Mouse (Mus musculus) embryonic facial prominence, embryonic 13.5 days (tissue): ENCODE results near the gene Synj2. TPM values are rescaled to one million over a fixed set of nuclear protein-coding genes. Genes with fewer than 3 reads are reported as not detected.

ENCODE experiments used
- ATAC-seq: fragments of 200-750 bp; cut with Nextera tagmentation; 2 replicates; pipeline ENCODE4 v1.8.0; 2017; ENCODE audit warnings: low read depth; ENCODE audit not compliant: insufficient number of reproducible peaks, insufficient read depth, low FRiP score, low TSS enrichment
- H3K27ac ChIP-seq: fragments of 300-500 bp; sonication (generic); 2 replicates; pipeline ENCODE4 v1.5.1; 2015; ENCODE audit warnings: moderate library complexity, mild to moderate bottlenecking, inconsistent platforms
- H3K27me3 ChIP-seq: fragments of 300-500 bp; sonication (generic); 2 replicates; pipeline ENCODE4 v1.6.1; 2015; ENCODE audit warnings: mild to moderate bottlenecking, inconsistent platforms
- H3K36me3 ChIP-seq: fragments of 300-500 bp; sonication (generic); 2 replicates; pipeline ENCODE4 v1.6.1; 2015; ENCODE audit warnings: mild to moderate bottlenecking, inconsistent platforms
- H3K4me1 ChIP-seq: fragments of 300-500 bp; sonication (generic); 2 replicates; pipeline ENCODE4 v1.6.1; 2015; ENCODE audit warnings: inconsistent platforms
- H3K4me2 ChIP-seq: fragments of 300-500 bp; sonication (generic); 2 replicates; pipeline ENCODE4 v1.6.1; 2015; ENCODE audit warnings: moderate library complexity, mild to moderate bottlenecking, inconsistent platforms
- H3K4me3 ChIP-seq: fragments of 300-500 bp; sonication (generic); 2 replicates; pipeline ENCODE4 v1.5.1; 2015; ENCODE audit warnings: mild to moderate bottlenecking, inconsistent platforms
- H3K9ac ChIP-seq: fragments of 300-500 bp; sonication (generic); 2 replicates; pipeline ENCODE4 v1.6.1; 2015; ENCODE audit warnings: mild to moderate bottlenecking, inconsistent platforms
- H3K9me3 ChIP-seq: fragments of 300-500 bp; sonication (generic); 2 replicates; pipeline ENCODE4 v1.6.1; 2016; ENCODE audit warnings: inconsistent platforms
- WGBS: fragments of 180-500 bp; shearing (Covaris S2); methylation state at CpG from one replicate; pipeline ENCODE4 v1.1.7; 2015; ENCODE audit warnings: mixed read lengths; 5-methylcytosine and 5-hydroxymethylcytosine counted together
- polyA plus RNA-seq: library from polyadenylated mRNA; unstranded; fragments of >200 nt; fragmentation: Nextera tagmentation; extraction: Ambion mirVana; gene quantifications from 2 replicates; pipeline ENCODE4 v1.2.1, GENCODE M21; 2015

Gene Synj2
- polyA plus RNA-seq, 1 experiment from 2014 or later, result 2.9 TPM

- Histone ChIP-seq H3K4me1 (peaks cover 9% of the 10 kb centered on the region), H3K27me3 (no peaks in the 10 kb centered on the region), H3K27ac (no peak overlapping the region), H3K9me3 (no peaks in the 10 kb centered on the region), H3K36me3 (no peaks in the 10 kb centered on the region), H3K4me3 (no peak overlapping the region), H3K4me2 (no peak overlapping the region), H3K9ac (no peak overlapping the region)
- ATAC-seq, result no peak
- WGBS, result 45% methylated on average over 5 of the region's 5 CpGs
Observed at GRCm38 (mm10) chr17:5992866-5993580, 51.9 kb downstream of the Synj2 start.

GRCm38 (mm10) chr17:5993581-5994260, 52.6 kb downstream of the Synj2 start:
- Histone ChIP-seq H3K9ac (no peak overlapping the region), H3K4me3 (no peak overlapping the region), H3K36me3 (no peaks in the 10 kb centered on the region), H3K27me3 (no peaks in the 10 kb centered on the region), H3K9me3 (no peaks in the 10 kb centered on the region), H3K4me1 (peaks cover 7% of the 10 kb centered on the region), H3K27ac (no peak overlapping the region), H3K4me2 (no peak overlapping the region)
- WGBS, result 74% methylated on average over 3 of the region's 3 CpGs
- no peak for ATAC-seq

GRCm38 (mm10) chr17:5994606-5995005, 53.5 kb downstream of the Synj2 start:
- H3K9ac ChIP-seq, result no peak overlapping the region
- peaks cover 7% of the 10 kb centered on the region for H3K4me1 ChIP-seq
- H3K9me3 ChIP-seq, result no peaks in the 10 kb centered on the region
- 84% methylated on average over 6 of the region's 6 CpGs for WGBS
- ATAC-seq, result no peak
- H3K36me3 ChIP-seq, result no peaks in the 10 kb centered on the region
- H3K27ac ChIP-seq, result no peak overlapping the region
- no peak overlapping the region for H3K4me3 ChIP-seq
- H3K27me3 ChIP-seq, result no peaks in the 10 kb centered on the region
- H3K4me2 ChIP-seq, result no peak overlapping the region

- Histone ChIP-seq H3K36me3 (no peaks in the 10 kb centered on the region), H3K27ac (no peak overlapping the region), H3K9ac (no peak overlapping the region), H3K27me3 (no peaks in the 10 kb centered on the region), H3K4me2 (no peak overlapping the region), H3K4me1 (peaks cover 8% of the 10 kb centered on the region), H3K9me3 (no peaks in the 10 kb centered on the region), H3K4me3 (no peak overlapping the region)
- ATAC-seq, result no peak
- 59% methylated on average over 14 of the region's 14 CpGs for WGBS
Observed at GRCm38 (mm10) chr17:5996589-5996988, 55.5 kb downstream of the Synj2 start.

GRCm38 (mm10) chr17:5997380-5998234, 56.5 kb downstream of the Synj2 start:
- H3K27ac ChIP-seq, result no peak overlapping the region
- H3K4me2 ChIP-seq, result no peak overlapping the region
- H3K4me1 ChIP-seq, result peaks cover 11% of the 10 kb centered on the region
- H3K4me3 ChIP-seq, result no peak overlapping the region
- no peaks in the 10 kb centered on the region for H3K36me3 ChIP-seq
- WGBS, result 70% methylated on average over 16 of the region's 16 CpGs
- ATAC-seq, result no peak
- no peak overlapping the region for H3K9ac ChIP-seq
- H3K9me3 ChIP-seq, result no peaks in the 10 kb centered on the region
- no peaks in the 10 kb centered on the region for H3K27me3 ChIP-seq

- Histone ChIP-seq H3K4me2 (no peak overlapping the region), H3K9me3 (no peaks in the 10 kb centered on the region), H3K27me3 (no peaks in the 10 kb centered on the region), H3K4me3 (no peak overlapping the region), H3K9ac (no peak overlapping the region), H3K36me3 (0 out of 2 replicates have a peak, but pooled peaks cover 3% of the 10 kb centered on the region), H3K27ac (no peak overlapping the region), H3K4me1 (peaks cover 11% of the 10 kb centered on the region)
- ATAC-seq, result no peak
Observed at GRCm38 (mm10) chr17:5998235-5998500, 57.1 kb downstream of the Synj2 start.

GRCm38 (mm10) chr17:5999039-5999543, 58.0 kb downstream of the Synj2 start:
- WGBS, result 79% methylated on average over 5 of the region's 5 CpGs
- Histone ChIP-seq H3K27ac (no peak overlapping the region), H3K36me3 (0 out of 2 replicates have a peak, but pooled peaks cover 7% of the 10 kb centered on the region), H3K4me2 (no peak overlapping the region), H3K4me3 (no peak overlapping the region), H3K9ac (no peak overlapping the region), H3K4me1 (peaks cover 11% of the 10 kb centered on the region), H3K9me3 (no peaks in the 10 kb centered on the region), H3K27me3 (no peaks in the 10 kb centered on the region)
- ATAC-seq, result no peak

- H3K27ac ChIP-seq, result no peak overlapping the region
- 85% methylated on average over 8 of the region's 8 CpGs for WGBS
- H3K9me3 ChIP-seq, result no peaks in the 10 kb centered on the region
- no peaks in the 10 kb centered on the region for H3K27me3 ChIP-seq
- H3K36me3 ChIP-seq, result 0 out of 2 replicates have a peak, but pooled peaks cover 7% of the 10 kb centered on the region
- H3K9ac ChIP-seq, result no peak overlapping the region
- no peak overlapping the region for H3K4me2 ChIP-seq
- H3K4me1 ChIP-seq, result peaks cover 20% of the 10 kb centered on the region
- ATAC-seq, result no peak
- H3K4me3 ChIP-seq, result no peak overlapping the region
Observed at GRCm38 (mm10) chr17:6000864-6001319, 59.8 kb downstream of the Synj2 start.

- peaks cover 25% of the 10 kb centered on the region for H3K4me1 ChIP-seq
- no peak overlapping the region for H3K4me2 ChIP-seq
- H3K36me3 ChIP-seq, result 0 out of 2 replicates have a peak, but pooled peaks cover 7% of the 10 kb centered on the region
- ATAC-seq, result no peak
- H3K27me3 ChIP-seq, result no peaks in the 10 kb centered on the region
- no peaks in the 10 kb centered on the region for H3K9me3 ChIP-seq
- H3K27ac ChIP-seq, result no peak overlapping the region
- 81% methylated on average over 6 of the region's 6 CpGs for WGBS
- H3K4me3 ChIP-seq, result no peak overlapping the region
- H3K9ac ChIP-seq, result no peak overlapping the region
Observed at GRCm38 (mm10) chr17:6001389-6001788, 60.3 kb downstream of the Synj2 start.

- peaks cover 27% of the 10 kb centered on the region for H3K4me1 ChIP-seq
- H3K9ac ChIP-seq, result no peak overlapping the region
- H3K4me2 ChIP-seq, result no peak overlapping the region
- ATAC-seq, result no peak
- no peak overlapping the region for H3K27ac ChIP-seq
- H3K4me3 ChIP-seq, result no peak overlapping the region
- H3K9me3 ChIP-seq, result no peaks in the 10 kb centered on the region
- H3K27me3 ChIP-seq, result no peaks in the 10 kb centered on the region
- H3K36me3 ChIP-seq, result 0 out of 2 replicates have a peak, but pooled peaks cover 7% of the 10 kb centered on the region
- WGBS, result 78% methylated on average over 7 of the region's 7 CpGs
Observed at GRCm38 (mm10) chr17:6001836-6002235, 60.8 kb downstream of the Synj2 start.

GRCm38 (mm10) chr17:6002563-6002962, 61.5 kb downstream of the Synj2 start:
- peaks cover 23% of the 10 kb centered on the region for H3K4me1 ChIP-seq
- H3K9me3 ChIP-seq, result no peaks in the 10 kb centered on the region
- no peak for ATAC-seq
- WGBS, result 90% methylated on average over 6 of the region's 6 CpGs
- H3K27ac ChIP-seq, result no peak overlapping the region
- H3K27me3 ChIP-seq, result no peaks in the 10 kb centered on the region
- no peak overlapping the region for H3K9ac ChIP-seq
- no peak overlapping the region for H3K4me2 ChIP-seq
- no peak overlapping the region for H3K4me3 ChIP-seq
- 0 out of 2 replicates have a peak, but pooled peaks cover 7% of the 10 kb centered on the region for H3K36me3 ChIP-seq
